Mouse (Mus musculus) sigmoid colon, adult 10 weeks (tissue): Measurements from ENCODE around the gene Olfr480. TPM values are rescaled to one million over a fixed set of nuclear protein-coding genes. Genes with fewer than 3 reads are reported as not detected.

Experiments used
- polyA plus RNA-seq: library from polyadenylated mRNA; stranded (reverse); fragments of 350-450 nt; fragmentation: Illumina TruSeq; extraction: RNeasy Lipid Tissue Mini Kit (QIAGEN cat#74804); gene quantifications from one replicate; pipeline ENCODE4 v1.2.3, GENCODE M21; 2014; ENCODE audit warnings: low read depth, low replicate concordance

Gene Olfr480
- polyA plus RNA-seq, result not detected

GRCm38 (mm10) chr7:108067246-108067645, at the start of gene Olfr480:
TSS of gene Olfr480 (minus strand) at chr7:108067346.

GRCm38 (mm10) chr7:108100549-108100948, 33.4 kb upstream of the Olfr480 start, which contains the start of gene Olfr483:
TSS of gene Olfr483 (plus strand) at chr7:108100849.

DNA sequence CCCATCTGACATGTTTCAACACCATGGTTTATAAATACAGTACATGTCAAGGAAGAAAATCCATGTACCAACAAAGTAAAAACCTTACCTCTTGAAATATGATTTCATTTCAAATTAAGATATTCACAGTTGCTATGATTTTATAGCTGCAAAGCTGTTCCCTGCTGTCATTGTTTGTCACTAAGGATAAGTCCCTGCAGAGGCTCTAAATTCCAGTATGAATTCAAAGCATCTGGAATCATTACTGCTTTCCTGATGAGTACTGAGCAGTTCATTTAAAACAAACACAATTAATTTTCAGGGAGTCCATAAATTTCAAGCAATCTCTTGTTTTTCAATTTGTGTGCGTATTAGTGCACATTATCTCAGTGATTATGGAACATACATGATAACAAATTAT, 30.3 kb upstream of the Olfr480 start, which contains the start of gene Olfr482:
Gene Olfr482 (minus strand): TSS at position 101 of the 400 bp plus-strand sequence.

GRCm38 (mm10) chr7:108079555-108079954, 12.4 kb upstream of the Olfr480 start, which contains the start of gene Olfr481:
TSS of gene Olfr481 (plus strand) at chr7:108079855.

GRCm38 (mm10) chr7:108050393-108050792, 16.8 kb downstream of the Olfr480 start, which contains the start of gene Olfr479:
TSS of gene Olfr479 (plus strand) at chr7:108050693.

DNA sequence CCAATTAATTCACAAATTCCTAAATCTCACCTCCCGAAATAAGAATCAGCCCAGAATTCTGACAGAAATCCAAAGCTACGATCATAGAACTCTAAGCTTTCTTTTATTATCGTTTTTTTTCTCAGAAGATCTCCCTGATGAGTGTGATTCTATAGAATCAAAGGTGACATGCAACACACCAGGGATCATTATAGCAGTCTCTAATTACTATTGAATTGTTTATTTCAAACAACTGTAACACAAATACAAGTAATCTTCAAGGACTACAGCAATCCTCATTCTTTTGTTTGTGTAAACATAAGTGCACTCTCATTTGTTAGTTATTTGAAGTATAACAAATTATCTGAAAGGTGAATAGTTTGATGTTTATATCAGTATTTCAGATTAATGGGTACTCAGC, 33.3 kb downstream of the Olfr480 start, which contains the start of gene Olfr478:
Gene Olfr478 (minus strand): TSS at position 101 of the 400 bp plus-strand sequence.

Other genes starting within 250 kb of the Olfr480 start
- gene Olfr469, start 241.8 kb downstream of the Olfr480 start, polyA plus RNA-seq, result not detected
- gene Olfr470, start 219.9 kb downstream of the Olfr480 start, polyA plus RNA-seq, result not detected
- gene Olfr472, start 169.4 kb downstream of the Olfr480 start, polyA plus RNA-seq, result not detected
- gene Olfr473, start 136.9 kb downstream of the Olfr480 start, polyA plus RNA-seq, result not detected
- gene Olfr474, start 112.7 kb downstream of the Olfr480 start, polyA plus RNA-seq, result not detected
- not detected for gene Olfr476, start 102.5 kb downstream of the Olfr480 start, polyA plus RNA-seq
- not detected for gene Olfr477, start 80.7 kb downstream of the Olfr480 start, polyA plus RNA-seq
- gene Olfr478, start 33.4 kb downstream of the Olfr480 start, polyA plus RNA-seq, result not detected
- gene Olfr479, start 16.7 kb downstream of the Olfr480 start, polyA plus RNA-seq, result not detected
- not detected for gene Olfr481, start 12.5 kb upstream of the Olfr480 start, polyA plus RNA-seq
- not detected for gene Olfr482, start 30.2 kb upstream of the Olfr480 start, polyA plus RNA-seq
- gene Olfr483, start 33.5 kb upstream of the Olfr480 start, polyA plus RNA-seq, result not detected
- not detected for gene Olfr484, start 60.1 kb upstream of the Olfr480 start, polyA plus RNA-seq
- gene Olfr485, start 92.5 kb upstream of the Olfr480 start, polyA plus RNA-seq, result not detected
- not detected for gene Olfr486, start 105.4 kb upstream of the Olfr480 start, polyA plus RNA-seq
- not detected for gene Olfr487, start 147.3 kb upstream of the Olfr480 start, polyA plus RNA-seq
- not detected for gene Olfr488, start 191.0 kb upstream of the Olfr480 start, polyA plus RNA-seq
- not detected for gene Olfr490, start 221.6 kb upstream of the Olfr480 start, polyA plus RNA-seq
- not detected for gene Olfr491, start 246.1 kb upstream of the Olfr480 start, polyA plus RNA-seq